In the genomic region with DNA sequence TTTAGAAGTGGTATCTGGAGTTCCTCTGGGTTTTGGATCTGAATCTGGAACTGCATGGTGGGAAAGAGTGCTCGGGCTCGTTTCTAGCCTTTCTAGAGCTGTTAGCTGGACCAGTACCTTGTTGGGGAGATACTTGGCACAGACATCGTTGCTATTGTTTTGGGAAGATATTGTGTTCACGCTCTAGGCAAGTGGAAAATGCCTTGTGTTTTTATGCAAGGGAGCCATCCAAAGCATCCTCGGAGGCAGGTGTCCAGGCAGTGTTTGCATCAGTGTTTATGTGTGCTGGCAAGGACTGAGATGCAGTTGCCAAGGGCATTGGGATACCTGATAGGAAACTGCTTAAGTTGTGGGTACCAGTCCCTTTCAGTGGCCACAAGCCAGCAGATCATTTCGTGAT, we compare ENCODE assay signal across 9 mouse cellular contexts. TPM values are rescaled to one million over a fixed set of nuclear protein-coding genes. Genes with fewer than 3 reads are reported as not detected.
A peak's percentile ranks its signal among the peaks of the same experiment; 100 is the strongest.
DNase-seq lines count a peak whose midpoint lies in the region; ATAC-seq and TF ChIP-seq lines count a peak whose summit lies in the region.
"Had no signal": no experiment of that assay in that cellular context is flagged by ENCODE, and none has a peak within 500 bp of the region (broad histone marks: within the 10 kb centered on the region; RNA-seq: fewer than 3 reads in every experiment).

No protein-coding gene starts in this region.

- H3K4me2 ChIP-seq in forebrain, embryonic 13.5 days: peak overlapping the region; percentile 80
- H3K4me2 ChIP-seq in liver, embryonic 14.5 days (ENCODE audit: low read depth): peak overlapping the region; percentile 56

- no peaks in the 10 kb centered on the region for H3K4me1 ChIP-seq in ES-Bruce4 (ENCODE audit: control insufficient read depth, insufficient read depth, low read length)
- peaks cover 16% of the 10 kb centered on the region for H3K4me1 ChIP-seq in forebrain, embryonic 13.5 days
- H3K4me1 ChIP-seq in liver, embryonic 14.5 days (replicated peaks; ENCODE audit: control insufficient read depth in 2 of 2, insufficient read depth in 2 of 2, low read length in 1 of 2): peaks cover 0 to 4% of the 10 kb centered on the region in 2 experiments; a peak in 1 of 4 replicates

- TF ChIP-seq CTCF in ES-Bruce4 (IDR thresholded peaks at IDR 0.05; ENCODE audit: low read depth, low read length): no peak
- no peak for TF ChIP-seq CTCF in liver, embryonic 14.5 days (IDR thresholded peaks at IDR 0.05; ENCODE audit: low read depth)

- no peak for ATAC-seq in forebrain, embryonic 13.5 days
- ATAC-seq in liver, embryonic 14.5 days (ENCODE audit: insufficient read depth): no peak

- H3K27ac ChIP-seq in ES-Bruce4 (ENCODE audit: insufficient read depth, low read length): no peak overlapping the region
- H3K27ac ChIP-seq in forebrain, embryonic 13.5 days: no peak overlapping the region
- H3K27ac ChIP-seq in liver, embryonic 14.5 days: no peak overlapping the region

- H3K27me3 ChIP-seq in ES-Bruce4 (ENCODE audit: control insufficient read depth, insufficient read depth, low read length, poor library complexity, severe bottlenecking): peaks cover 3% of the 10 kb centered on the region; the same call in 1 of the 2 replicates
- no peaks in the 10 kb centered on the region for H3K27me3 ChIP-seq in forebrain, embryonic 13.5 days
- H3K27me3 ChIP-seq in liver, embryonic 14.5 days (ENCODE audit: control insufficient read depth, insufficient read depth, low read length): peaks cover 18% of the 10 kb centered on the region

- peak; percentile 67 for DNase-seq in cerebellum, adult 11 months
- no peak for DNase-seq in cerebellum, postnatal 4 days (ENCODE audit: low spot score in 2 of 2)
- DNase-seq in liver, embryonic 14.5 days (ENCODE audit: low read depth in 3 of 3, low spot score in 3 of 3): no peak
- DNase-seq in urinary bladder, postnatal 10 days (ENCODE audit: low spot score): no peak
- DNase-seq in adrenal gland, postnatal 14 days: no peak
- DNase-seq in ovary, adult 18-20 months (ENCODE audit: low spot score): no peak

- no peak overlapping the region for H3K4me3 ChIP-seq in ES-Bruce4 (ENCODE audit: low read depth, low read length)
- peak overlapping the region; percentile 74 for H3K4me3 ChIP-seq in forebrain, embryonic 13.5 days
- H3K4me3 ChIP-seq in liver, embryonic 14.5 days (ENCODE audit: insufficient read depth in 1 of 2, low read depth in 2 of 2, low read length in 2 of 2): no peak overlapping the region

- TF ChIP-seq POLR2A in ES-Bruce4 (IDR thresholded peaks at IDR 0.05; ENCODE audit: insufficient read depth, low read length): no peak

- no peak for TF ChIP-seq EP300 in ES-Bruce4 (IDR thresholded peaks at IDR 0.05; ENCODE audit: insufficient read depth, low read depth, low read length)
- TF ChIP-seq EP300 in liver, embryonic 14.5 days (IDR thresholded peaks at IDR 0.05; ENCODE audit: low read depth): no peak

- H3K9ac ChIP-seq in ES-Bruce4 (ENCODE audit: low read depth, poor library complexity, severe bottlenecking): peak overlapping the region; percentile 80
- H3K9ac ChIP-seq in forebrain, embryonic 13.5 days: peak overlapping the region; percentile 90
- H3K9ac ChIP-seq in liver, embryonic 14.5 days (replicated peaks): no peak overlapping the region

- no peaks in the 10 kb centered on the region for H3K36me3 ChIP-seq in ES-Bruce4 (ENCODE audit: control insufficient read depth, insufficient read depth, low read length, poor library complexity, severe bottlenecking)
- no peaks in the 10 kb centered on the region for H3K36me3 ChIP-seq in forebrain, embryonic 13.5 days (ENCODE audit: poor library complexity, severe bottlenecking)
- H3K36me3 ChIP-seq in liver, embryonic 14.5 days (replicated peaks; ENCODE audit: control insufficient read depth, insufficient read depth, low read depth): no peaks in the 10 kb centered on the region

- no peaks in the 10 kb centered on the region for H3K9me3 ChIP-seq in ES-Bruce4 (replicated peaks; ENCODE audit: control insufficient read depth, insufficient read depth, low read length, poor library complexity, severe bottlenecking)
- H3K9me3 ChIP-seq in forebrain, embryonic 13.5 days (replicated peaks): no peaks in the 10 kb centered on the region
- no peaks in the 10 kb centered on the region for H3K9me3 ChIP-seq in liver, embryonic 14.5 days (ENCODE audit: control insufficient read depth, low read length)

- 16% methylated on average over 6 of the region's 6 CpGs for WGBS in forebrain, embryonic 13.5 days
- WGBS in liver, embryonic 14.5 days (ENCODE audit: insufficient replicate concordance): 38% methylated on average over 6 of the region's 6 CpGs

RNA-seq across cellular contexts. Expression of a gene that starts 1.0 kb away (rescaled TPM):
- 1.6 and 1.9 TPM in 2 replicates for polyA plus RNA-seq in ES-Bruce4 (2011; ENCODE audit: insufficient read depth, insufficient read length, low read depth, missing spikeins)
- polyA plus RNA-seq in forebrain, embryonic 13.5 days (2015; fragmentation: Nextera tagmentation; extraction: Ambion mirVana): 24.8 and 26.3 TPM in 2 replicates
- polyA plus RNA-seq in liver, embryonic 14.5 days (2012; rRNA removed): 0.03 and 0.07 TPM in 2 replicates
- 0.05 and 0.09 TPM in 2 replicates for polyA plus RNA-seq in liver, embryonic 14.5 days (2014; fragmentation: Nextera tagmentation; extraction: Ambion mirVana)
- total RNA-seq in adrenal gland, postnatal 14 days (2021): 1.2 and 1.3 TPM in 2 replicates
- total RNA-seq: liver, adult 2 months had no signal
- polyA plus RNA-seq: liver, adult 2 months had no signal

RNA-seq across cellular contexts. Expression of a gene that starts 56.6 kb away (rescaled TPM):
- 6.1 and 7.8 TPM in 2 replicates for polyA plus RNA-seq in ES-Bruce4 (2011; ENCODE audit: insufficient read depth, insufficient read length, low read depth, missing spikeins)
- 9.3 and 9.6 TPM in 2 replicates for polyA plus RNA-seq in forebrain, embryonic 13.5 days (2015; fragmentation: Nextera tagmentation; extraction: Ambion mirVana)
- 2.8 and 4.0 TPM in 2 replicates for polyA plus RNA-seq in liver, embryonic 14.5 days (2012; rRNA removed)
- polyA plus RNA-seq in liver, embryonic 14.5 days (2014; fragmentation: Nextera tagmentation; extraction: Ambion mirVana): 6.0 and 6.1 TPM in 2 replicates
- total RNA-seq in adrenal gland, postnatal 14 days (2021): 65.5 and 66.1 TPM in 2 replicates
